15 mouse cellular contexts compared by ENCODE assay signal in the genomic region with DNA sequence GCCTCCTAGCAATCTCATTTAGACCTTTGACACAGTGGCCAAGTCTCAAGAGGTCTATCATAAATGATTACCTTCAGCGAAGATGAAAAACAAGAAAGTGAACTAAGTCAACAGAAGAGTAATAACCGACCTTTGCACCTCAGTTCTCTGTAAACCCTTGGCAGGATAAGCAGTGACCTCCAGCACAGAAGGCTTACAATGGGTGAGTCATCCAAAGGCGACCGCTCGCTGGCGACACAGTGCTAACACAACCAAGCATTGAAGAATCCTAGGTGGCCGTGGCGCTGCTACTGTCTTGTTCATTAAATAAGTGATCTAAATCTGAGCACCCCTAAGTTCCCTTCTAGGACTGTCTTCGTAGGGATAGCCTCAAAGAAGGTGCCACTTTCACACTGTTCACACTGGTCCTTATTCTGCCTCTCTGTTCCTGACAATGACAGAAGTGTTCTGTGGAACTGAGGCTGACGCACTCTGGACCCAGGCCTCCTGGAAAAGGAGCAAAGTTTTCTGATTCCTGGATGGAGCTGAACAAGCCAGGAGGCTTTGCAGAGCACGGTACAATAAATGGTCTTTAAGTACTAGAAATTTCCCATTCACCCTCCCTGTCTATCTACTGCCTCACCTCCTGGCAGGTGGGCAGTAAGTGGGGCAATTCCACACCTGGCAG.
DNase-seq lines count a peak whose midpoint lies in the region; ATAC-seq and TF ChIP-seq lines count a peak whose summit lies in the region.
"Had no signal": no experiment of that assay in that cellular context is flagged by ENCODE, and none has a peak within 500 bp of the region (broad histone marks: within the 10 kb centered on the region; RNA-seq: fewer than 3 reads in every experiment).

No protein-coding gene starts in this region.

- peak overlapping the region; percentile 44; the same call in 1 of the 2 replicates for H3K9ac ChIP-seq in intestine, embryonic 16.5 days (ENCODE audit: low read depth, low read length)
- no peak overlapping the region for H3K9ac ChIP-seq in heart, adult 2 months (ENCODE audit: low read depth, low read length)
- H3K9ac ChIP-seq: liver, embryonic 14.5 days had no signal

- no peak for TF ChIP-seq POLR2A in small intestine, adult 2 months (IDR thresholded peaks at IDR 0.05; ENCODE audit: low read depth, low read length)
- TF ChIP-seq POLR2A in heart, adult 2 months (IDR thresholded peaks at IDR 0.05; ENCODE audit: insufficient read depth, low read depth, low read length) = no peak

- no peaks in the 10 kb centered on the region for H3K9me3 ChIP-seq in intestine, embryonic 16.5 days (ENCODE audit: control insufficient read depth, low read length)
- H3K9me3 ChIP-seq: forebrain, embryonic 10.5 days had no signal

- peaks cover 41% of the 10 kb centered on the region for H3K4me1 ChIP-seq in intestine, embryonic 16.5 days (ENCODE audit: control insufficient read depth, insufficient read depth, low read length)
- peaks cover 46% of the 10 kb centered on the region for H3K4me1 ChIP-seq in small intestine, adult 2 months (ENCODE audit: control insufficient read depth, insufficient read depth, insufficient read length, low read length)
- H3K4me1 ChIP-seq in heart, adult 2 months (ENCODE audit: control insufficient read depth, insufficient read depth, low read length) = no peaks in the 10 kb centered on the region

- DNase-seq in adrenal gland, adult (ENCODE audit: inconsistent age in 2 of 2, low spot score in 1 of 2) = peak; percentile 74 to 87
- no peak for DNase-seq in adrenal gland, adult 18-20 months (ENCODE audit: low spot score in 2 of 2)
- peak; percentile 27 for DNase-seq in NIH3T3 (ENCODE audit: low read depth)
- DNase-seq in lung, postnatal 36 days = no peak
- no peak for DNase-seq in left cerebral cortex, adult 9 months (ENCODE audit: low spot score in 2 of 2)
- no peak for DNase-seq in heart, adult 2 months
- DNase-seq: cerebellum, adult 8-10 months; left cerebral cortex, postnatal 4 days; lung, postnatal 10 days had no signal

- no peaks in the 10 kb centered on the region for H3K27me3 ChIP-seq in intestine, embryonic 16.5 days (replicated peaks; ENCODE audit: control insufficient read depth, insufficient read depth, low read length)
- no peaks in the 10 kb centered on the region for H3K27me3 ChIP-seq in small intestine, adult 2 months (ENCODE audit: control insufficient read depth, insufficient read depth, low read length)
- H3K27me3 ChIP-seq in heart, adult 2 months (ENCODE audit: control insufficient read depth, insufficient read depth, low read length) = no peaks in the 10 kb centered on the region

- H3K79me2 ChIP-seq in heart, adult 2 months (replicated peaks; ENCODE audit: control insufficient read depth, insufficient read depth, low read length) = no peaks in the 10 kb centered on the region

- ATAC-seq in intestine, embryonic 16.5 days = peak; percentile 87

- H3K27ac ChIP-seq in intestine, embryonic 16.5 days (ENCODE audit: low read length) = peak overlapping the region; percentile 96
- H3K27ac ChIP-seq in small intestine, adult 2 months (ENCODE audit: insufficient read depth, low read depth, low read length) = peak overlapping the region; percentile 99
- H3K27ac ChIP-seq in heart, adult 2 months = no peak overlapping the region
- H3K27ac ChIP-seq: forebrain, embryonic 10.5 days; liver, embryonic 14.5 days had no signal

- intact Hi-C loops in heart, adult 2 months (cut with DNase I) = no loop called here

- H3K36me3 ChIP-seq in intestine, embryonic 16.5 days (ENCODE audit: control insufficient read depth, insufficient read depth, low read length) = no peaks in the 10 kb centered on the region
- H3K36me3 ChIP-seq in small intestine, adult 2 months (ENCODE audit: control insufficient read depth, insufficient read depth, low read length) = no peaks in the 10 kb centered on the region
- no peaks in the 10 kb centered on the region for H3K36me3 ChIP-seq in heart, adult 2 months (ENCODE audit: control insufficient read depth, insufficient read depth, low read length)
- H3K36me3 ChIP-seq: forebrain, embryonic 10.5 days had no signal

- H3K4me3 ChIP-seq in intestine, embryonic 16.5 days (ENCODE audit: low read length) = no peak overlapping the region
- no peak overlapping the region for H3K4me3 ChIP-seq in small intestine, adult 2 months (ENCODE audit: low read depth, low read length)
- H3K4me3 ChIP-seq in heart, adult 2 months = no peak overlapping the region
- H3K4me3 ChIP-seq: forebrain, embryonic 10.5 days; myocyte had no signal

- no peak overlapping the region for H3K4me2 ChIP-seq in intestine, embryonic 16.5 days (ENCODE audit: low read depth, low read length)
- H3K4me2 ChIP-seq: midbrain, embryonic 11.5 days had no signal

- 0 out of 2 replicates have a peak, but pooled peaks have one; percentile 1 for TF ChIP-seq CTCF in small intestine, adult 2 months (IDR thresholded peaks at IDR 0.05; ENCODE audit: extremely low read depth, insufficient read length, insufficient replicate concordance, low read depth, low read length)
- TF ChIP-seq CTCF in heart, adult 2 months (IDR thresholded peaks at IDR 0.05) = no peak

- 64% methylated on average over 11 of the region's 11 CpGs for WGBS in intestine, embryonic 16.5 days
- 28% methylated on average over 11 of the region's 11 CpGs for WGBS in small intestine, adult 2 months
- WGBS in heart, adult 2 months = 77% methylated on average over 11 of the region's 11 CpGs

- no peak for TF ChIP-seq EP300 in heart, adult 2 months (IDR thresholded peaks at IDR 0.05; ENCODE audit: insufficient read depth, low read depth, low read length)

Comparison
In these comparisons a context has a peak if more than half of its experiments do, and no peak if none do; other contexts are left out.
1. DNase-seq: peak in adrenal gland, adult (2 of 2) and NIH3T3 (single experiment); none in adrenal gland, adult 18-20 months (0 of 2), lung, postnatal 36 days (single experiment), left cerebral cortex, adult 9 months (0 of 2) and heart, adult 2 months (0 of 2).